Mouse (Mus musculus) liver, embryonic 15.5 days (tissue): ENCODE results near the gene Gpatch3. TPM values are rescaled to one million over a fixed set of nuclear protein-coding genes. Genes with fewer than 3 reads are reported as not detected.

Source experiments
- ATAC-seq: fragments of 200-750 bp; cut with Nextera tagmentation; 2 replicates; pipeline ENCODE4 v1.8.0; 2017; ENCODE audit warnings: moderate number of reproducible peaks, mild to moderate bottlenecking, moderate library complexity; ENCODE audit not compliant: insufficient read depth
- H3K27ac ChIP-seq: fragments of 300-500 bp; sonication (generic); replicated peaks from 2 replicates; pipeline ENCODE4 v1.5.1; 2015; ENCODE audit warnings: mild to moderate bottlenecking, inconsistent platforms
- H3K27me3 ChIP-seq: fragments of 300-500 bp; sonication (generic); 2 replicates; pipeline ENCODE4 v1.6.1; 2015; ENCODE audit warnings: mild to moderate bottlenecking, inconsistent platforms
- H3K36me3 ChIP-seq: fragments of 300-500 bp; sonication (generic); replicated peaks from 2 replicates; pipeline ENCODE4 v1.6.1; 2015; ENCODE audit warnings: moderate library complexity, mild to moderate bottlenecking, inconsistent platforms
- H3K4me1 ChIP-seq: fragments of 300-500 bp; sonication (generic); replicated peaks from 2 replicates; pipeline ENCODE4 v1.6.1; 2015; ENCODE audit warnings: inconsistent platforms
- H3K4me2 ChIP-seq: fragments of 300-500 bp; sonication (generic); 2 replicates; pipeline ENCODE4 v1.6.1; 2015; ENCODE audit warnings: moderate library complexity, mild to moderate bottlenecking, inconsistent platforms
- H3K4me3 ChIP-seq: fragments of 300-500 bp; sonication (generic); replicated peaks from 2 replicates; pipeline ENCODE4 v1.5.1; 2015; ENCODE audit warnings: mild to moderate bottlenecking, inconsistent platforms
- H3K9ac ChIP-seq: fragments of 300-500 bp; sonication (generic); 2 replicates; pipeline ENCODE4 v1.6.1; 2015; ENCODE audit warnings: moderate library complexity, mild to moderate bottlenecking, inconsistent platforms
- H3K9me3 ChIP-seq: fragments of 300-500 bp; sonication (generic); replicated peaks from 2 replicates; pipeline ENCODE4 v1.6.1; 2016; ENCODE audit warnings: inconsistent platforms
- WGBS: fragments of 180-500 bp; shearing (Covaris S2); methylation state at CpG from one replicate; pipeline ENCODE4 v1.1.7; 2015; ENCODE audit warnings: mixed read lengths; ENCODE audit not compliant: insufficient replicate concordance; 5-methylcytosine and 5-hydroxymethylcytosine counted together
- polyA plus RNA-seq: library from polyadenylated mRNA; unstranded; fragments of >200 nt; fragmentation: Nextera tagmentation; extraction: Ambion mirVana; gene quantifications from 2 replicates; pipeline ENCODE4 v1.2.1, GENCODE M21; 2015

Gpatch3 gene
- polyA plus RNA-seq, 1 experiment from 2014 or later = 3.8 TPM

DNA sequence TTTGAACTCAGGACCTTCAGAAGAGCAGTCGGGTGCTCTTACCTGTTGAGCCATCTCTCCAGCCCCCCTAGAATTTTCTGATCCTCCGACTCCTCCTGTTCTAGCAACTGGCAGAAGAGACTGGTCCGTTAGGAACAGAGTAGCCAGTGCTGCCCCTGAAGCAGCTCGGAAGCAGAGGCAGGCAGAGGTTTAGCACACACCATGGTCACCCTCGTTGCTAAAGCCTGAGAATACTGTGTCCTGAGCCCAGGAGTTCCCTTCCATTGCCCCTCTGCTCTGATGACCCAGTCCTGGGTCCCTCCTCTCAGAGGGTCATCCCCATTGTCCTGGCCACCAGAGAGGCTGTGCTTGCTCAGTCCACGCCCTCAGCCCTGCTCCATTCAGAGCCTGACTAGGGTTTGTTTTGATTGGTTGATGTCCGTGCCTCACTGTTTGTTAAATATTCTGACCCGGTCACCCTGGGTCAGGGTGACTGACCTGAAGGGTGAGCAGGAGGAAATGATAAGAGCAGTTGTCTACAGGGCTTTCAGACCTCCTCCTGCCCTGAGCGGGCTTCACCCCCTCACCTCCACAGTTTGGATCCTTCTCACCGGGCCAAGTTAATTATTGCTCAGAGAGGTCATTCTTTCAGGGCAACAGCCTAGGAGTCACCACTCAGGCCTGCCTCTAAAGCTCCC is 17.4 kb upstream of the Gpatch3 start:
- H3K4me2 ChIP-seq = 0 out of 2 replicates have a peak overlapping the region, but pooled peaks have one; percentile 11
- H3K27me3 ChIP-seq = no peaks in the 10 kb centered on the region; the same call in 1 of the 2 replicates
- no peak overlapping the region for H3K4me3 ChIP-seq
- WGBS = 50% methylated on average over 10 of the region's 10 CpGs
- ATAC-seq = peak; percentile 89
- no peak overlapping the region for H3K9ac ChIP-seq
- peaks cover 20% of the 10 kb centered on the region for H3K4me1 ChIP-seq
- no peaks in the 10 kb centered on the region for H3K36me3 ChIP-seq
- H3K9me3 ChIP-seq = no peaks in the 10 kb centered on the region
- peak overlapping the region; percentile 45; the same call in 1 of the 2 replicates for H3K27ac ChIP-seq

- Histone ChIP-seq H3K4me3 (no peak overlapping the region), H3K4me1 (no peaks in the 10 kb centered on the region; the same call in 1 of the 2 replicates), H3K36me3 (no peaks in the 10 kb centered on the region), H3K9me3 (no peaks in the 10 kb centered on the region), H3K27me3 (no peaks in the 10 kb centered on the region), H3K9ac (no peak overlapping the region), H3K4me2 (no peak overlapping the region), H3K27ac (no peak overlapping the region)
- 65% methylated on average over 4 of the region's 4 CpGs for WGBS
- ATAC-seq = no peak
Observed at GRCm38 (mm10) chr4:133559846-133560245, 14.7 kb upstream of the Gpatch3 start.

- H3K27me3 ChIP-seq = no peaks in the 10 kb centered on the region
- no peak overlapping the region for H3K4me2 ChIP-seq
- no peaks in the 10 kb centered on the region; the same call in 1 of the 2 replicates for H3K4me1 ChIP-seq
- no peak overlapping the region for H3K27ac ChIP-seq
- H3K9ac ChIP-seq = no peak overlapping the region
- H3K36me3 ChIP-seq = no peaks in the 10 kb centered on the region
- WGBS = 47% methylated on average over 4 of the region's 4 CpGs
- no peak overlapping the region for H3K4me3 ChIP-seq
- H3K9me3 ChIP-seq = no peaks in the 10 kb centered on the region
- no peak for ATAC-seq
Observed at GRCm38 (mm10) chr4:133561622-133562021, 12.9 kb upstream of the Gpatch3 start.

- Histone ChIP-seq H3K4me3 (no peak overlapping the region), H3K4me2 (no peak overlapping the region), H3K27ac (no peak overlapping the region), H3K9me3 (no peaks in the 10 kb centered on the region), H3K4me1 (no peaks in the 10 kb centered on the region; the same call in 1 of the 2 replicates), H3K36me3 (no peaks in the 10 kb centered on the region), H3K27me3 (no peaks in the 10 kb centered on the region), H3K9ac (no peak overlapping the region)
- 62% methylated on average over 11 of the region's 11 CpGs for WGBS
- no peak for ATAC-seq
Observed at GRCm38 (mm10) chr4:133563123-133563571, 11.4 kb upstream of the Gpatch3 start.

- Histone ChIP-seq H3K27me3 (no peaks in the 10 kb centered on the region), H3K27ac (no peak overlapping the region)
- 23% methylated on average over 8 of the region's 8 CpGs for WGBS
Observed at GRCm38 (mm10) chr4:133567251-133567650, 7.3 kb upstream of the Gpatch3 start.

DNA sequence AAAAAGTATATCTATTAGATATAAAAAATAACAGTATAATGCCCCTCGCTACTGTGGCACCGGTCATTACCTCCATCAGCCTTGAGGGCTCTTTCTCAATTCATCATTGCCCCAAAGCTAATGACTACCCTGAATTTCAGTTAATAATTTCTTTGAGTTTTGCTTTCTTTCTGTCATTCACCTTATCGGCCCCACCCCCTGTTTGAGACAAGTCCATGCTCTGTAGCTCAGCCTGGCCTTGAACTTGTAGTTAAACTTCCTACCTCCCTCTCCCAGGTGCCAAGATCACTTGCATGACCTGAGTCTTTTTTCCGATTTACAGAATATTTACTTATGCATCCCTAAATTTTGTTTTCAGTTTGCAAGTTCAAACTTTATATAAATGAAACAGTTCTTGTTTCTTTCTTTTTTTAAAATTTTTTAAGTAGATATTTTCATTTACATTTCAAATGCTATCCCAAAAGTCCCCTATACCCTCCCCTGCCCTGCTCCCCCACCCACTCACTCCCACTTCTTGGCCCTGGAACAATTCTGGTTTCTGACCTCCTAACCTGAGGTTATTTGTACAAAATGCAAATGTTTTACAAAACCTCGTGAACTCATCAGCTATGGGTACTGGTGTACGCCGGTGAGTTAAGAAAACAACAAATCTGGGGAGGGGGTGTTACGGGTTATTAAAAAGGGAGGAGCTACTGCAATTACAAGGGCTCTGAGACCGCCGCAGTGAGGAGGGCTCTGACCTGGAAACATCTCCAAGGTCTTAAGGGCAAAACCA is 5.1 kb upstream of the Gpatch3 start:
- ATAC-seq = peak; percentile 38; the same call in 1 of the 2 replicates
- 58% methylated on average over 10 of the region's 10 CpGs for WGBS

More at GRCm38 (mm10) chr4:133567251-133567650, 7.3 kb upstream of the Gpatch3 start:
- ATAC-seq = no peak
- no peak overlapping the region for H3K4me3 ChIP-seq
- no peak overlapping the region for H3K9ac ChIP-seq
- no peaks in the 10 kb centered on the region for H3K9me3 ChIP-seq
- H3K4me2 ChIP-seq = no peak overlapping the region
- H3K36me3 ChIP-seq = no peaks in the 10 kb centered on the region
- peaks cover 3% of the 10 kb centered on the region; the same call in 1 of the 2 replicates for H3K4me1 ChIP-seq

DNA sequence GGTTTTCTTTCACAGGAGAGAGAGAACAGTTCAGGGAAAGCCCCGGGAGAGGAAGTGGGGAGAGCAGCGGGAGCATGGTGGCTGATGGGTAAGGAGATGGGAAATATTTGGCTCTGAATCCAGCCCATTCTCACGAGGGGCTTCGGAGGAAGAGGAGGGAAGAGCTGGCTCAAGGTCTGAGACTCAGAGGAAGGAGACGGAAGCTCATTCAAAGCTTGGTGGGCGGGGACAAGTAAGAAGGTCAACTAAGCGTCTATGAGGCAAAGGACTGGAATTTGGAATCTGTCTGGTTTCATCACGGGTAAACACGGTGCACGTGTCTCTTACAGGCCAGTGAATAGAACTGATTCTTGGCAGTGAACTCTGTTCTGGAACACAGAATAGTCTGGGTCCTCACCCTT is 4.5 kb upstream of the Gpatch3 start:
- Histone ChIP-seq H3K27ac (peak overlapping the region; percentile 80), H3K4me3 (no peak overlapping the region), H3K27me3 (no peaks in the 10 kb centered on the region), H3K9ac (no peak overlapping the region), H3K36me3 (no peaks in the 10 kb centered on the region), H3K9me3 (no peaks in the 10 kb centered on the region), H3K4me2 (peak overlapping the region; percentile 43), H3K4me1 (peaks cover 17% of the 10 kb centered on the region)
- WGBS = 40% methylated on average over 10 of the region's 10 CpGs
- ATAC-seq = peak; percentile 56; the same call in 1 of the 2 replicates

More for the DNA sequence above, 5.1 kb upstream of the Gpatch3 start:
- Histone ChIP-seq H3K4me1 (peaks cover 14% of the 10 kb centered on the region), H3K9ac (no peak overlapping the region), H3K36me3 (no peaks in the 10 kb centered on the region), H3K9me3 (no peaks in the 10 kb centered on the region), H3K27me3 (no peaks in the 10 kb centered on the region), H3K4me3 (no peak overlapping the region), H3K4me2 (peak overlapping the region; percentile 43), H3K27ac (peak overlapping the region; percentile 80)

DNA sequence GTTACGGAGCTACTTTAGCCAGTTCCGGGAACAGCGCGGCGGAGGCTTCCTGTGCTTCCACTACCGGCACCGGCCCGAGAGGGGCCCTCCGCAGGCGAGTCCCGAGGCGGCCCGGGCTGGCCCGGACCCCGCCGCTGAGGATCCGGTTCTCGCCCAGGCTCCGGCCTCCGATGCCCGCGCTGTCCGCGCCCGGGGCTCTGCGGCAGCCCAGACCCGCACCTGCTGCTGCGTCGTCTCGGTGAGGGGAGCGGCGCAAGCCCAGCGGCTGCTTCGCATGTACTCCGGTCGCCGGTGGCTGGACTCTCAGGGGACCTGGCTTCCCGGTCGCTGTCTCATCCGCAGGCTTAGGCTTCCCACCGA is 278 bp downstream of the Gpatch3 start:
- Histone ChIP-seq H3K9ac (peak overlapping the region; percentile 83), H3K4me1 (peaks cover 31% of the 10 kb centered on the region), H3K4me3 (peak overlapping the region; percentile 89), H3K36me3 (peaks cover 20% of the 10 kb centered on the region), H3K9me3 (no peaks in the 10 kb centered on the region), H3K27ac (peak overlapping the region; percentile 88), H3K27me3 (no peaks in the 10 kb centered on the region), H3K4me2 (peak overlapping the region; percentile 97)
- ATAC-seq = peak; percentile 48
- WGBS = 1% methylated on average over 41 of the region's 41 CpGs

- 80% methylated on average over 12 of the region's 12 CpGs for WGBS
- Histone ChIP-seq H3K4me2 (no peak overlapping the region), H3K9ac (no peak overlapping the region), H3K9me3 (no peaks in the 10 kb centered on the region), H3K27me3 (no peaks in the 10 kb centered on the region), H3K4me3 (no peak overlapping the region), H3K4me1 (peaks cover 31% of the 10 kb centered on the region), H3K27ac (no peak overlapping the region), H3K36me3 (peaks cover 44% of the 10 kb centered on the region)
- ATAC-seq = no peak
Observed at GRCm38 (mm10) chr4:133577983-133578382, 3.4 kb downstream of the Gpatch3 start.

DNA sequence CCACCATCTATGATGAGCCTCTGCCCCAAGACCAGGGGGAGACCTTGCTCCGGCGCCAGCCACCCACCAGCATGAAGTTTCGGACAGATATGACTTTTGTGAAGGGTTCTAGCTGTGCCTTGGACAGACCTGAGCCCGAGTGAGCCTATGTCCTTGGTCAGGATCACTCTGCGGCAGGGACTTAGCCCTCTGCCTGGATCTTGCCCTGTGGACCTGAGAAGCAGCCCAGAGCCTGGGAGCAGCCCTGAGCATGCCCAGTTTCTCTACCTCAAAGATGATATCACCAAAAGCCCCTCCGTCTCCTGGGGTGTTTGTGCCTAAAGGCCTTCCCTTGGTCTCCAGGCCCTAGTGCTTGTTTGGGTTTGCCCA is 9.1 kb downstream of the Gpatch3 start:
- peaks cover 64% of the 10 kb centered on the region for H3K36me3 ChIP-seq
- H3K27ac ChIP-seq = peak overlapping the region; percentile 82

More for the DNA sequence above, 9.1 kb downstream of the Gpatch3 start:
- Histone ChIP-seq H3K9ac (peak overlapping the region; percentile 83), H3K4me3 (peak overlapping the region; percentile 88), H3K4me1 (peaks cover 30% of the 10 kb centered on the region), H3K4me2 (peak overlapping the region; percentile 95), H3K9me3 (no peaks in the 10 kb centered on the region), H3K27me3 (no peaks in the 10 kb centered on the region)
- 50% methylated on average over 6 of the region's 6 CpGs for WGBS
- ATAC-seq = peak; percentile 7; the same call in 1 of the 2 replicates
